Mouse (Mus musculus): ENCODE results near the gene Stk39.

DNA sequence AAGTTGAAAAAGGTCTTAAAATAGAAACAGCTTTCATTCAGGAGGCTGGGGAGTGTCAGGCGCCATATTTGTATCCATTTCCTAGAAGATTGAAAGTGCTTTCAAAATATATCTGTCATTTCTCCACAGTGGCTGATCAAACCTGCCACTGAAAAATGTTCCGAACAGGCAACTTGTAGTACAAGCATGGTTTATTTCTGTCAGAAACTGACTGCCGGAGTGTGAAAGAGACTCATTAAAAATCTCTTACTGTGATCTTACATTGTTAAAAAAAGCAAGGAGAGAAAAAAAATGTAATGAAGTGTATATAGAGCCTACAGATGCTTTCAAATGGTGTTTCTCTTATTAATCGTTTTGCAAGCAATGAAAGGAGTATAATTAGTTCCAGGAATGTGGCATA lies 165.5 kb downstream of the Stk39 start:
- TF ChIP-seq CTCF (IDR thresholded peaks at IDR 0.05) (no peak), EP300 (IDR thresholded peaks at IDR 0.05) (no peak)

All from lung, postnatal 0 days (tissue).